Mouse (Mus musculus): ENCODE results near the gene Sbk3. TPM values are rescaled to one million over a fixed set of nuclear protein-coding genes. Genes with fewer than 3 reads are reported as not detected.
A peak's percentile ranks its signal among the peaks of the same experiment; 100 is the strongest.

Gene Sbk3
- polyA plus RNA-seq, 2 experiments = not detected

DNA sequence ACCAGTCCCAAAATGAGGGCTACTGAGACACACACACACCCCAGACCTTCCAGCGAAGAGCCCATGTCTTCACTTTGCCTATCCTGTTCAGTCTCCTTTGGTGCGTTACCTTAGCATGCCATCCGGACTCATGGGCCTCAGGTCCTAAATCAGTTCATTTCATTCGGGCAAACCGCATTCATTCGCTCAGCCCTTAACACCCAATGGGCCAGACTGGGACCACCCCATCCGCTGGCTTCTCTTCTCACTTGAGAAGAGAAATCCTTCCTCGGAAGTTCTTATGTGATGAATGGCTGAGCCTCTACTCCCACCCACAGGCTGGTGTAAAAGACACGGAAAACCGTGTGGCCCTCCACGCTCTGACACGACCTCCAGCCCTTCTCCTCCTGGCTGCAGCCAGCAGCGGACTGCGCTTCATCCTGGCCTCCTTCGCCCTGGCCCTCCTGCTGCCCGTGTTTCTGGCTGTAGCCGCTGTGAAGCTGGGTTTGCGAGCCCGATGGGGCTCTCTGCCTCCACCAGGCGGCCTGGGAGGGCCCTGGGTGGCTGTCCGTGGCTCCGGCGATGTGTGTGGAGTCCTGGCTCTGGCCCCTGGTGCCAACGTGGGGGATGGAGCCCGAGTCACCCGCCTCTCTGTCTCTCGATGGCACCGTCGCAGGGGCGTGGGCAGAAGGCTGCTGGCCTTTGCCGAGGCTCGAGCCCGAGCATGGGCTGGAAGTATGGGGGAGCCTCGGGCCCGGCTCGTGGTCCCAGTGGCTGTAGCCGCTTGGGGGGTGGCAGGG, 47.2 kb downstream of the Sbk3 start:
- 6% methylated on average over 37 of the region's 37 CpGs for WGBS (ENCODE audit: insufficient replicate concordance)
- H3K9ac ChIP-seq (replicated peaks) = no peak overlapping the region
- H3K4me2 ChIP-seq (ENCODE audit: low read depth) = 0 out of 2 replicates have a peak overlapping the region, but pooled peaks have one; percentile 5
- ATAC-seq (ENCODE audit: insufficient read depth) (no peak), DNase-seq (ENCODE audit: low read depth in 3 of 3, low spot score in 3 of 3) (no peak)
- peaks cover 11% of the 10 kb centered on the region for H3K36me3 ChIP-seq (replicated peaks; ENCODE audit: control insufficient read depth, insufficient read depth, low read depth)
- H3K4me3 ChIP-seq (ENCODE audit: insufficient read depth in 1 of 2, low read depth in 2 of 2, low read length in 2 of 2) = no peak overlapping the region
- H3K27me3 ChIP-seq (ENCODE audit: control insufficient read depth, insufficient read depth, low read length) = peaks cover 22% of the 10 kb centered on the region
- H3K27ac ChIP-seq = no peak overlapping the region
- no peaks in the 10 kb centered on the region for H3K9me3 ChIP-seq (ENCODE audit: control insufficient read depth, low read length)
- no peaks in the 10 kb centered on the region; a peak in 1 of 4 replicates for H3K4me1 ChIP-seq (replicated peaks; ENCODE audit: control insufficient read depth in 2 of 2, insufficient read depth in 2 of 2, low read length in 1 of 2)
- peak; percentile 58 for TF ChIP-seq CTCF (IDR thresholded peaks at IDR 0.05; ENCODE audit: low read depth)
- TF ChIP-seq EP300 (IDR thresholded peaks at IDR 0.05; ENCODE audit: low read depth) = no peak

DNA sequence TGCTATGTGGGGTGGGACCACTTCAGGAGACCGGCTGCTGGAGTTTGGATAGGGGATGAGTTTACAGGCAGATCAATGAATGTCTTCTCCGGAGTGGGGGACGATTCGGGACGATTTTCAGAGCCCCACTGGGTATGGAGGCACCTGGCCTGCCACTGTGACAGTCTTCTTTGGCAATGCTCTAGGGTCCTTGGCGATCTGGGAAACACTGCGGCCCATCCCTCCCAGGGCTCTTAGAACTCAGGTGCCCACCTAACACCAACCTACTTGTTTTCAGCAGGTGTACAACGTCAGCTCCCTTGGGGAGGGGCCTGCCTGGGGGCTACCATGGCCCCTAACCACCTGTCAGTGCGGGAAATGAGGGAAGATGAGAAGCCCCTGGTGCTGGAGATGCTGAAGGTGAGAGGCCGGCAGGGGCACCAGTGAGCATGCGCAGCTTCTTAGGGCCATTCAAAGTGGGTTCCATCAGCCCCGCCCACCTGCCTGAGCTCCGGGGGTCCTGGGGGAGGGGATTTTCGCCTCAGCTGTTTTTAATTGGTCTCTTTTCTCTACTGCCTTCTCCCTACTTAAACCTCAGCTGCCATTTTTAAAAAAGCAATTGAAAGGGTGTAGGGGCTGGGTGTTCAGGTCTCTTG, 47.9 kb downstream of the Sbk3 start:
- H3K9me3 ChIP-seq (ENCODE audit: control insufficient read depth, low read length) = no peaks in the 10 kb centered on the region
- no peak overlapping the region for H3K27ac ChIP-seq
- no peaks in the 10 kb centered on the region; a peak in 1 of 4 replicates for H3K4me1 ChIP-seq (replicated peaks; ENCODE audit: control insufficient read depth in 2 of 2, insufficient read depth in 2 of 2, low read length in 1 of 2)
- H3K4me2 ChIP-seq (ENCODE audit: low read depth) = peak overlapping the region; percentile 31; the same call in 1 of the 2 replicates
- WGBS (ENCODE audit: insufficient replicate concordance) = 5% methylated on average over 14 of the region's 14 CpGs
- ATAC-seq (ENCODE audit: insufficient read depth) (no peak), DNase-seq (ENCODE audit: low read depth in 3 of 3, low spot score in 3 of 3) (no peak)
- peaks cover 14% of the 10 kb centered on the region for H3K36me3 ChIP-seq (replicated peaks; ENCODE audit: control insufficient read depth, insufficient read depth, low read depth)
- H3K9ac ChIP-seq (replicated peaks) = no peak overlapping the region
- H3K4me3 ChIP-seq (ENCODE audit: insufficient read depth in 1 of 2, low read depth in 2 of 2, low read length in 2 of 2) = no peak overlapping the region
- no peak for TF ChIP-seq EP300 (IDR thresholded peaks at IDR 0.05; ENCODE audit: low read depth)
- TF ChIP-seq CTCF (IDR thresholded peaks at IDR 0.05; ENCODE audit: low read depth) = peak; percentile 27; the same call in 1 of the 2 replicates
- peaks cover 22% of the 10 kb centered on the region for H3K27me3 ChIP-seq (ENCODE audit: control insufficient read depth, insufficient read depth, low read length)

DNA sequence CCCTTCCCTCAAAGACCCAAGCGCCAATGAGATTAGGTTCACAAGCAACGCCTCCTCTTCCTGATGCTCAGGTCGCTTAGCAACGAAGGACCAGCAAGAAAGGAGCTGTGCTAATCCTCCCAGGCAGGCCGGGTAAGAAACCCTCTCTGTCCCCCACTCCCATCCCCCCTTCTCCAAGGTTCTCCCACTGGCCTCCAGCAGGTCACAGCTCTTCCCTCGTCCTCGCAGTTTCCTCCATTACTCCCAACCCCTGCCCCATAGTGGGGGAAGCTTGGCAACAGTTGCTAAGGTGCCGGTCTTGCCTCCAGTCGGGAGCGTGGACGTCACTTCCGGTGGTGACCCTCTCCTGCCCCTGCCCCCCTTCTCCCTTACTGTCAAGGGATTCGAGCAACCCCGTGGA, 48.5 kb downstream of the Sbk3 start:
- no peak for DNase-seq (ENCODE audit: low read depth in 3 of 3, low spot score in 3 of 3)
- Histone ChIP-seq H3K4me3 (ENCODE audit: insufficient read depth in 1 of 2, low read depth in 2 of 2, low read length in 2 of 2) (no peak overlapping the region), H3K27me3 (ENCODE audit: control insufficient read depth, insufficient read depth, low read length) (peaks cover 22% of the 10 kb centered on the region)

DNA sequence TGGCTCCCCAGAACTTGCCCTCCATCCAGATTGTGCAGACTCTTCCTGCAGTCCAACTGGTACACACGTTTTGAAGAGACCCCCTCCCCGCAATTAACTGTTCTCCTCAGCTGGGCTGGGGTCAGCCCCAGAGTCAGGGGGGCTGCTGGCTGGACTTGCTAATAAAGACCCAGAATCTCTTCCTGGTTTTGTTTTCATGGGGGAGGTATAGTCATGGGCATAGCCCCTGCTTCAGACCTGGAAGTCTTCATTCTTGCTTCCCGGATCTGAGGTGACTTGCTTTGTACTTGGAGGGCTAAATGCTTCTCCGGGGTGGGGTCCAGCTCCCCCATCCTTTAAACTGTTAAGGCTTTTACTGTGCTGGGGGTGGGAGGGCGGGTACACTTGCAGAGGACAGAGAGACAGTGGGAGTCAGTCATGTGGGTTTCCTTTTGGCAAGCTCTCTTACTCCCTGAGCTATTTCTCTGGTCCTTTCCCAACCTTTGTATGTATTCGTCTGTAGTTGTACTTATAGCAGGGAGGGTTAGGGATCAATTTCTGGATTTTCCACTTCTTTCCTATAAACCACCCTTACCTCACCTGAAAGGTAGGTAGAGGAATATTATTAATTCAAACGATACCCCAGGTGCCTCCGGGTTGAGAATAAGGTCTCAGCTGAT, 49.0 kb downstream of the Sbk3 start, which contains the start of gene Nat14:
Gene Nat14 (plus strand): TSS at position 205 of the 659 bp plus-strand sequence.
- Histone ChIP-seq H3K9ac (replicated peaks) (no peak within 1 kb of the TSS), H3K36me3 (replicated peaks; ENCODE audit: control insufficient read depth, insufficient read depth, low read depth) (peaks cover 16% of the 10 kb centered on the region), H3K27me3 (ENCODE audit: control insufficient read depth, insufficient read depth, low read length) (peaks cover 22% of the 10 kb centered on the region), H3K4me3 (ENCODE audit: insufficient read depth in 1 of 2, low read depth in 2 of 2, low read length in 2 of 2) (no peak within 1 kb of the TSS), H3K9me3 (ENCODE audit: control insufficient read depth, low read length) (no peaks in the 10 kb centered on the region), H3K4me2 (ENCODE audit: low read depth) (peak within 1 kb of the TSS; percentile 31; the same call in 1 of the 2 replicates), H3K27ac (no peak within 1 kb of the TSS), H3K4me1 (replicated peaks; ENCODE audit: control insufficient read depth in 2 of 2, insufficient read depth in 2 of 2, low read length in 1 of 2) (no peaks in the 10 kb centered on the region; a peak in 1 of 4 replicates)
- no peak for ATAC-seq (ENCODE audit: insufficient read depth)
- WGBS (ENCODE audit: insufficient replicate concordance) = 25% methylated on average over 8 of the region's 8 CpGs
- TF ChIP-seq CTCF (IDR thresholded peaks at IDR 0.05; ENCODE audit: low read depth) (no peak), EP300 (IDR thresholded peaks at IDR 0.05; ENCODE audit: low read depth) (no peak)
- DNase-seq (ENCODE audit: low read depth in 3 of 3, low spot score in 3 of 3) = no peak

More for the DNA sequence above, 48.5 kb downstream of the Sbk3 start:
- Histone ChIP-seq H3K9ac (replicated peaks) (no peak overlapping the region), H3K4me1 (replicated peaks; ENCODE audit: control insufficient read depth in 2 of 2, insufficient read depth in 2 of 2, low read length in 1 of 2) (no peaks in the 10 kb centered on the region; a peak in 1 of 4 replicates), H3K9me3 (ENCODE audit: control insufficient read depth, low read length) (no peaks in the 10 kb centered on the region), H3K27ac (no peak overlapping the region), H3K36me3 (replicated peaks; ENCODE audit: control insufficient read depth, insufficient read depth, low read depth) (peaks cover 15% of the 10 kb centered on the region), H3K4me2 (ENCODE audit: low read depth) (peak overlapping the region; percentile 31; the same call in 1 of the 2 replicates)
- TF ChIP-seq CTCF (IDR thresholded peaks at IDR 0.05; ENCODE audit: low read depth) (no peak), EP300 (IDR thresholded peaks at IDR 0.05; ENCODE audit: low read depth) (no peak)
- no peak for ATAC-seq (ENCODE audit: insufficient read depth)
- WGBS (ENCODE audit: insufficient replicate concordance) = 2% methylated on average over 14 of the region's 14 CpGs

Data from liver, embryonic 14.5 days (tissue).